Mouse (Mus musculus) mesoderm, embryonic 11.5 days (tissue): Measurements from ENCODE around the gene Ap2s1.
A peak's percentile ranks its signal among the peaks of the same experiment; 100 is the strongest.
"Not testable (repeated sequence)": the region's sequence is repeated elsewhere in the genome, so short reads cannot be mapped to it uniquely, and the experiment has no call there.

Experiments
- DNase-seq: peaks from one replicate; pipeline ENCODE4 v3.0.0-alpha.2; 2012; ENCODE audit warnings: low read depth, low spot score

The Ap2s1 gene

DNA sequence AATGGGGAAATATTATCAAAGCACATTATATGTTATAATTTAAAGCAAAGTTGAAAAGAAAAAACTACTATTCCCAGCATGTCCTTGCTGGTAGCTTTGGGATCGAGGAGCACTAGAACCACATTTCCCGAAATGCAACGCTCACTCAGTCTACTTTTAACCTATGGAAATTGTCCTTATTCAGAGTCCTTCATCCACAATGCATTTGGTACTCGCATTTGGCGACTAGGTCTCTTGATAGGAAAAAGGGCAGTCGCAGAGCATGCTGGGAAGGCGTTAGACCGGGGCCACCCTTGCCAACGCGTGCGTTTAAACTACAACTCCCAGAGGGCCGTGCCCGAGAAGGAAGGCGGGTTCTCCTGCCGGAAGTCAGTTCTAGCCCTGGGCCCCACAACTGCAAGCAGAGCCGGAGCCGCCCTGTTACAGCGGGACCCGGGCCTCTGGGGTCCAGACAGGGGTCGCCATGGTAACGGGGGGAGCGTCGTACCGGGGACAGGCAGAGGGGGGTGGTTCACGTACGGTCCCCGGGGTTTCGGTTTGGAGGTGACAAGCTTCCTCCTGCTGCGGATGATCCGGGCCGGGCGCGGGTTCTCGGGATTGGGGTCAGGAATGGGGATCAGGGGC lies at the start of gene Ap2s1:
Gene Ap2s1 (plus strand): TSS at position 338 of the 624 bp plus-strand sequence.
- peak; percentile 99 for DNase-seq

DNA sequence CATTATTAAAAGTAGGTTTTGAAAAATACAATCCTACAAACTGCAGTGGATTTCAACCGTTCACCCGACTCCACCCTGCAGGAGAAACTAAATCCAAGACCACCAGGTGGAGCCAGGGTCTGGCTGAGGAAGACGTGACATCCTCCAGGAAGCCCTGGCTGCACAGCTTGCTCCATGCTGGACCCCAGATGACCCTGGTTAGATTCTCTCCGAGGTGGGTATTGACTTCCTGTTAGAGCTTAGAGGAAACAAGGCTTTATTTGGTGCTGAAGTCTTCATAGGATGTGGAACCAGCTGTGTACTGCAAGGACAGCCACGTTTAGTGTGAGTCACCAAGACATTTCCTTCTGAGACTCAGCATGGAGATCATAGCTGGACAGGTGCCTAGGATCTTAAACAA lies 49.0 kb upstream of the Ap2s1 start:
- no peak for DNase-seq

DNA sequence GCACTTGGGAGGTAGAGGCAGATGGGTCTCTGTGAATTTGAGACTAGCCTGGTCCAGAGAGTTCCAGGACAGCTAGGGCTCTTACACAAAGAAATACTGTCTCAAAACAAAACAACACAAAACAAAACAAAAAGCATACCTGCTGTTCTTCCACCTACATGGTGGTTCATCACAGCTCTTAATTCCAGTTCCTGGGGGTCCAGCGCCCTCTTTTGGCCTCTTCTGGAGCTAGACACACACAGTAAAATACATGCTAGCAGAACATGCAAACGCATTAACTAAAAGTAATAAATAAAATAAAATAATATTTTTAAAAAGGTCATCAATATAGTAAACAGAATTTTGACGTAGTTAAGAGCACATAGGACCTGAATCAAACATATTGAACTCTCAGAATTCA lies 43.2 kb upstream of the Ap2s1 start:
- no peak for DNase-seq

GRCm38 (mm10) chr7:16699042-16699441 lies 39.2 kb upstream of the Ap2s1 start:
- peak; percentile 19 for DNase-seq

DNA sequence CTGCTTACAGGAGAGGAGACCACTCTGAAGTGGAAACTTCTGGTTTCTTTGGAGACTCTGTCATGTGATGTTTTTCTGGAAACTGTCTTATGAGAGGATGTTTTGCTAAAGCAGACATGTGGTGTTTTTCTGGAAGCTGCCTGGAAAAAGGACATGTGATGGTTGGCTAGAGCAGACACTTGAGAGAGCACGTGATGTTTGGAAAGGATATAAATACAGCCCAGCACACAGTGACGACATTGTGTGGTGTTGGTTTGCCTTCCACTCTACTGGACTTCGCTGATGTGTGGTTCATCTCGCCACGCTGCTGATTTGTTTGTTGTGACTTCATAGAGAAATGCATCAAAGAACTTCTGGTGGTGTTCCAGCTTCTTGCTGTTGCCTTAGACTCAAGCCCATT lies 37.6 kb upstream of the Ap2s1 start:
- DNase-seq: no peak

DNA sequence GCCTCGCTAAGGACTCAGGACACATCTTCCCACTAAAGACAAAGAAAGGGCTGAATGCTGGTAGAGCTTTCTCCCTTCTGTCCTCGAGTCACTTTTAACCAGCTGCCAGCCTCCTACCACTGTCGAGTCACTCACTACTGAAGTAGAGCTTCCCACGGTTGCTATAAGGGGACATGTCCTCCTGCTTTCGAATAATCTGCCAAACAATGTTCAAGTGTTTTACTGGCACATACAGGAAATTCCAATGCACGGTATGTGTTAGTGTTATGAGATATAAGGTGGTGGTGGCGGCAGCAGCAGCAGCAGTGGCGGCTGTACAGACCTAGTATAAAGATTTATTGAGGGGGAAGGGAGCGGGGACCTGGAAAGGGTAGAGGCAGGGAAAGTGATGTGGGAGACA lies 31.8 kb upstream of the Ap2s1 start:
- no peak for DNase-seq

GRCm38 (mm10) chr7:16708244-16708643 lies 30.0 kb upstream of the Ap2s1 start:
- DNase-seq: no peak

- DNase-seq: no peak
Observed at GRCm38 (mm10) chr7:16710604-16711003, 27.6 kb upstream of the Ap2s1 start.

DNA sequence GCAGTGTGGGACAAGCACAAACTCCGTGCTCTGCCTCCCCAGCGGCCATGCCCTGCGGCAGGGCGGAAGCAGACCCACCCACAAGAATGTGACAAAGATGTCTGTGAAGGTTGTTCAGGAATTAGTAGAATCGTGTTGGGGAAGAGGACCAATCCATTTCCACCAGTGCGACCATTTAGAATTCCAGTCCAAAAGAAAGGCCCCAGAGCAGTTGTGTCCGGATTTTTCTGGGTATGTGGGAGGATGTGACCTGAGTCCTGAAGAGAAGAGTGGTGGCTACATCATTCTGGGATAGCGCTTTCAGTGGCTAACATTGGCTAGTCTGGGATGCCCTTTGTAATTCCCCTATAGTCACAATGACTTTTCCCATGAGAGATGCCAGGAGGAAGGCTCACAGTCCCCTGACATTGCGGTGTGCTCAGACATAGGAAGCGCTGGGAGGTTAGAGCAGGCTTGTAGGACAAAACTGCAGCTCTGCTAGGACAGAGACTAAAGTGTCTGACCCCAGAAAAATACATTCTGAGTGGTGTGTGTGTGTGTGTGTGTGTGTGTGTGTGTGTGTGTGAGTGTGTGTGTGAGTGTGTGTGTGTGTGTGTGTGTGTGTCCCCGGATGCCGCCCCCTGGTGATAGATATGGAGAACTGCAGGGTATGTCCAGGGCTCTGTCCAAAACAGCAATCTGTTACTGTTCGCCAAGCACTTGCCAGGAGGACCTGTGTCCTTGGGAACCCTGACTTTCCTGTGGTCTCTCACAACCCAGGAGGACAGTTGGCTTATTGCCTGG lies 25.4 kb upstream of the Ap2s1 start:
- DNase-seq: no peak

DNA sequence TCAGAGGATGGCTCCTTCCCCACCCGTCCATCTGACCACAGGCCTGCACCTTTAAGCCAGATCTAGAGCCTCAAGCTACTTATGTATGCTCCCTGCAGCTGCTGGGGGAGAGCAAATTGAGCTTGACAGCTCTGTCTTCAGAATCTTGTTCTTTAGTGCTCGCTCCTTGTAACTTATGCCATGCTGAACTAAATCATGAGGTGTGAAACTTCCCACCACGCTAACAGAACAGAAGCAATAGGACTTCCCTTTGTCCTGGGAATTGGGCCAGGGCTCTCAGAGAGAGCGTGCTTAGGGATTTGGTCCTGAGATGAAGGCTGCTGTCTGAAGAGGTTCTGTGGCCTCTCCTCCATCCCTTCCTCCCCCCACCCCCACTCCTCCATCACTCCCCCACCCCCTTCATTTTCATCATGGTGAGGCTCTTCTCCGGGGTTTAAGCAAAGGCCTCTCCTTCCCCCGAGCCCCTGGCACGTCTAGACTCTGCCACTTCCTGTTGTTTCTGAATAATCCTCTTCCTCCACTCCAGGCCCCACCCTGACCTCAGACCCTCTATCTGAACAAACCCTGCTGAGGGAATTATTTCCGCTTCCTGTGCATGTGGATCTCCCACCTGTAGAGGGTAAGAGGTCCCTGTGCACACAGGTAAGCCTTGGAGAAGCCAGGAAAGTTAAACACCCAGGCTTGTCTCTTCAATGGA lies 21.6 kb upstream of the Ap2s1 start:
- not testable (repeated sequence) for DNase-seq

GRCm38 (mm10) chr7:16721629-16722028 lies 16.6 kb upstream of the Ap2s1 start, which contains the start of gene Ceacam9:
Gene Ceacam9, plus strand, starts transcription at chr7:16721929.
- no peak for DNase-seq

DNA sequence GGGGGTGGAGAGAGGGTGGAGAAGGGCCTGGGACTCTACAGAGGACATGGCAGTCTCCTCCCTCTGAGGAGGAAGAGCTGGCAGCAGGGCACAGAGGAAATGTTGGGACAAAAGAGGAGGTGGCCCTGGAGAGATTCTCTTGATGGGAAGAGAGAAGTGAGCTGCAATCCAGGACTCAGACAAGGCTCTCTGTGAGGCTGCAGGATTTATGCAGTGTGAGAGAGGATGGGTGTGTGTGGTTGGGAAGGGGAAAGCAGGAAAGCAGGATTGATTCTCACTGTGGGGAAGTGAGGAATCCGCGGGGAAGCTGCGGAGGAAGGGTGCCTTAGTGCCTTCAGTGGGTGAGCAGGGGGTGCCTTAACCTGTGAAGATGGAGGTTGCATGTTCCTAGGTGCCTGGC lies 15.7 kb upstream of the Ap2s1 start:
- not testable (repeated sequence) for DNase-seq

- DNase-seq: peak; percentile 90
Observed at GRCm38 (mm10) chr7:16728596-16729348, 9.4 kb upstream of the Ap2s1 start.

GRCm38 (mm10) chr7:16729563-16729962 lies 8.6 kb upstream of the Ap2s1 start:
- not testable (repeated sequence) for DNase-seq

- no peak for DNase-seq
Observed at GRCm38 (mm10) chr7:16730791-16731190, 7.4 kb upstream of the Ap2s1 start.

DNA sequence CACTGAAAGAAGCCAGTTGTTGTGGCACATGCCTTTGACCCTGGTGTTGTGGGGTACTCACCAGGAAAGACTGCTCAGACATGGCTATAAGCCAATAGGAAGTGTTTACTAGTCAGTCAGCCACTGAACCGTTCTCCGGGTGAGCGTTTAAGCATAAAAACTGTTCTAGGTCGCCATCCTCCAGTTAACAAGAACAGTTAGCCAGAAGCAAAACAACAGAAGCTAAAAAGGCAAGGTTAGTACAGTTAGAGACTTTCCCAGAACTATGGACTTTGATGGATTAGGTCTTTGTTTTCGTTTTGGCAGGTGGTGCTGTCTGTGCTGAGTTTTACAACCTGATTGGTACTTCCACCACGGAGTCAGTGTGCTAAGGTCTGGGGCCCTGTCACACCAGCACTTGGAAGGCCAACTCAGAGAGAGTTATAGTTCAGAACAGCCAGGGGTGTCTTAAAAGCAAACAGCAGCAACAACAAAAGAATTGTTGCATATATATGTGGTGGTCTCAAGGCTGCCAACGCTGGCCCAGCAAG lies 6.3 kb upstream of the Ap2s1 start:
- no peak for DNase-seq

DNA sequence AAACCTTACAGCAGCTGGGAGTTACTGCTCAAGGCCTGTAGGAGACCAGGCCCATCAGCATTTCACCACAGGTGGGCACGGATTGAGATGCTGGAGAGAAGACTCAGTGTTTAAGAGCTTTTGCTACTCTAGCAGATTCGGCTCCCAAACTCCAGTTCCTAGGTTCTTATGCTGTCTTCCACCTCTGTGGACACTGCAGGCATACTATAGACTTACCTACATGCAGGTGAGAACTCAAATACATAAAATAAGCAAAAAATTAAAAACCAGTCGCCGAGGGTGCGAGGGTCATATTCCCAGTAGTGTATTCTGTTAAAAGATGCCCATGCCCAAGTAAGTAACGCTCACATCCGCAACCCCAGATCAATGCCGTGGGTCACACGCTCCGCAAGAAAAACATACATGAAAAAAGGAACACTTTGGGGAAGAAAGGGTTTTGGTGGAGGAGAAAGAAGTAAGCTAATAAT lies 571 bp upstream of the Ap2s1 start:
- no peak for DNase-seq

- DNase-seq: no peak
Observed at GRCm38 (mm10) chr7:16739056-16739604, 920 bp downstream of the Ap2s1 start.

GRCm38 (mm10) chr7:16745373-16745772 lies 7.2 kb downstream of the Ap2s1 start:
- DNase-seq: no peak

- DNase-seq: peak; percentile 76
Observed at GRCm38 (mm10) chr7:16746093-16746492, 7.9 kb downstream of the Ap2s1 start.

- no peak for DNase-seq
Observed at GRCm38 (mm10) chr7:16747656-16748055, 9.4 kb downstream of the Ap2s1 start.
